Mouse (Mus musculus): ENCODE measurements around the gene Car4.

Car4 gene

DNA sequence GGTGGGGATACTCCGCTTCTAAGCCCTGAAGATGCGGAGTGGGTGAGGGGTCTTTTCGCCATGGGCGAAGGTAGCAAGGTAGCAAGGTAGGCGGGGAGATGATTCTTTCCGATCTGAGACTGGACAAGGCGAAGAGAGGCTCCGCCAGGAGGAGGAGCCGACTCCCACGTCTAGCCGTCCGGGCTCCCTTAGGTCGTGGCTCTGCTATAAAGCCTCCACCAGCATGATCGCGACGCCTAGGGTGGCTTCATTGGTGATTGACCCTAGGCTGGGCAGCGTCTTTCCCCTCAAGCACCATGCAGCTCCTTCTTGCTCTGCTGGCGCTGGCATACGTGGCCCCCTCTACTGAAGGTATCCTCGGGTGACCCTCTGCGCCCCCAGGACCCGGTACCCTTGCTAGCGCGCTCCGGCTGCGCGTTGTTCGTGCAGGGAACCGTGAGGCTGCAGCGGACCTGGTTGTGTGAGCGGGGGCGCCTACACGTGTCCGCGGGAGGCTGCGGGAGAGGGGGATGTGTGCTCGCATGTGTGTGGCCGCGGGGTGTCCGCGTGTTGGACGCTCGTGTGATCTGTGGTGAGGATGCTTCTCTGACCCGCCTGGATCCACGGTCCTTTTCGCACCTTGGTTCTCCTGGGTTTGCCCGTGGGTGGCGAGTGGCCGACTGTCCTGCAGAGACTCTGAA lies at the start of gene Car4:
Gene Car4, plus strand, starts transcription at position 196 of the 680 bp plus-strand sequence.
- peak; percentile 71 for DNase-seq (ENCODE audit: low spot score)

DNA sequence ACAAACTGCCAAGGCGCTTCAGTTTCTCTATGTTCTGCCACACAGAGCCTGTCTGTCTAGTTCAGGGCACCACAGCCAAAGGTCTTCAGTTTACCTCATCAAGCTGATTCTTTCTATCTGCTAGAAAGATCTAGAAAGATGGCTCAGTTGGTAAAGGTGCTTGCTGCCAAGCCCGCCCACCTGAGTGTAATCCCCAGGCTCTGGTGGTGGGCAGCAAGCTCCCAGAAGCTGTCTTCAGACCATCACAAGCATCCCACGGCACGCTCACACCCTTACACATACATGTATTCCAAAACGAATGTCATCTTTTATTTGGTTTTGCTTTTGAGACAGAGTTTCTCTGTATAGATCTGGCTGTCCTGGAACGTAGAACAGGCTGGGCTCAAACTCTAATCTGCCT lies 49.1 kb upstream of the Car4 start:
- DNase-seq (ENCODE audit: low spot score) = no peak

DNA sequence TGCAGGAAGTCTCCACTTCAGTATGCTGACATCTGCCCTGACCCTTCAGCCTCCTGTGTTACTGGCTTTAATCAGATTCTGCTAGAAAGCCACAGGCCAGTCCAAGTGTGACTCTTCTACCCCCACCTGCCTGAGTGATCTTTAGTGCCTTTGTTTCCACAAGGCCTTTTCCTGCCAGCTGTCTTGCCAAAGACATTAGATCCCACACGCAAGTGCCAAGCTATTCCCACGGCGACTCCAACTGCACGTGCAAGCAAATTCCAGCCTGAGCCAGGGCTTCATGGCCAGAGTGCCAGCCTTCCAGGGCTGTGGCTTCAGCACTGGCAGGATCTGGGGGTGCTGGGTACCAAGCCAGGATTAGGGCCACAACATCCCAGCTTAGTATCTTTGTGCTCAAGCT lies 47.2 kb upstream of the Car4 start:
- no peak for DNase-seq (ENCODE audit: low spot score)

DNA sequence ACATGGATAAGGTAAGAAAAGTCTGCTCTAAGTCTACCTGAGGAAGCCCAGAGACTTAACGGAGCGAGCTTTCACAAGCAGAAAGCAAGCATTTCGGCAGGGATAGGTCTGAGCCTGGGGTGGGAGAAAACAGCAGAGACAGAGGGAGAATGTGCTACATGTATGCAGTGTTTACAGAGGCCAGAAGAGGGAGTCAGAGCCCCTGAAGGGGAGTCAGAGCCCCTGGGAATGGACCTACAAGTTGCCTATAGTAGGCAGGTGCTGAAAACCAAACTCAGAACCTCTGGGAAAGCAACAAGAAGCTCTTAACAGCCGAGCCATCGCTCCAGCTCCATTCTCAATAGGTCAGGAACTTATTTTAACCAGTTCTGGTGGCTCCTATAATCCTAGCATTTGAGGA lies 42.9 kb upstream of the Car4 start:
- no peak for DNase-seq (ENCODE audit: low spot score)

DNA sequence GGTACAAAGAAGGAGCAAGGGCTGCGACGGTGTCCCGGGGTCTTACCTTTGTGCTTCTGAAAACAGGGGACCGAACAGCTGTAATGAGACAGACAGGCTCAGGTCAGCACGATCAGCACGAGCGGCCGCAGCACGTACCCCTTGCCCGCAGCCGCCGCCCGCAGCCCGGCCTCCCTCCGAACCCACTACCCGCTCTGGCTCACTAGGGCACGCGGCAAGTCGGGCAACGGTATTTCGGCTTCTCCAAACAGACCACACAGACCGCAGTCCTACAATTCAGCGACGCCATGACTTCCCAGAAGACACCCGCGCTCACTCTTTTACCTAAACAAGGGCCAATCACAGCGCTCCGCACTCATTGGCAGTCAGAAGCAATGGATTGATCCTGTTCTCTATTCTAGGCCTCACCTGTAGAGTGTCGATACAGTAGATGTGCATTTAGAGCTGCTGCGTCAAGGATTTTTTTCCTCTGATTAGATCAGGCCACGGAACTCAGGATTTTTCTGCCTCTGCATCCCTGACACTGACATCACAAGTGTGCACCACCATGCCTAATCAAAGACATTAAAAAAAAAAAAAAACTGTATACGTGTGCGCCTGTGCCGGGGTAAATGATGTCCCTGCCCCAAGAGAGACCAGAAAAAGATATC lies 41.4 kb upstream of the Car4 start, which contains the start of gene Znhit3:
Gene Znhit3, minus strand, starts transcription at position 314 of the 650 bp plus-strand sequence.
- DNase-seq (ENCODE audit: low spot score) = peak; percentile 81

DNA sequence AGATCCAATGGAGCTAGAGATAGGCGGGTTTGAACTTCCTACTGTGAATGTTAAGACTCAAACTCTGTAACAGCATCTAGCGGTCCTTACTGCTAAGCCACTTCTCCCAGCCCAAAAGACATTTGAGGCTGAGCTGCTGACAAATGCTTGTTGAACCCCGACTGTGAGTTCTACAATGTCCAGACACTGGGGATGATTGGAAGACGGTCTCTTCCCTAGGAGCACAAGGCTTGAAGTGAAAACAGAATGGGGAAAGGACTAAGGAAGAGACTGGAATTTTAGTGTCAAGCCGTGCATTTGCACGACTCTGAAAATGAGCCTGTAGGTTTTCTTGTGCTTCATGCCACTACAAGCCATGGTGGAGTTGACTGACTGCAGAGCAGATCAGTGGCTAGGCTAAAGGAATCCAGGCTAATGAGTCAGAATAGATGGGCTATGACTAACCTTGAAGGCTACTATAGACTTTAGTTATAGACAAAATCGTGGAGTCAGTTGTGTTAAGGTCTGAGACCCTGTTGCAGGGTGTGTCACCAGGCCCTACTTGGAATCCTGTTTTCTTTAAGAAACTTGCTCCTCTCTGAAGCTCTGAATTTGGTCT lies 40.8 kb upstream of the Car4 start:
- DNase-seq (ENCODE audit: low spot score) = no peak

DNA sequence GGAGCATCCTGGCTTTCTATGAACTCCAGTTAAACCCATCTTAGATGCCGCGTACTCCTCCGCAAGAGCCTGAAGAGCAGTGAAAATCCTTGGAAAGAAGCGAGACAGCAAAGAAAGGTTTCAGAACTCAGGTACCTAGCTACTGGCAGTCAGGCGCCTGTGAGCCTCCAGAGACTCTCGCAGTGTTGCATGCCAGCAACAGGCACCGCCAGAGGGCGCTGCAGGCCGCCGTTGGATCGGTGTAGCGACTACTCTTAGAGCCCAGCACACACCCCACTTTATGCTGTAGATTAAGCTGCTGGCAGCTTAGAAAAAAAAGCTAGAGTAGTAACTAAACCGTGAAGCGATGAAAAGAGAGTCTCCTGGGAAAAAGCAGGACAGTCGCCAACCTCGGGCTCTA lies 39.2 kb upstream of the Car4 start:
- DNase-seq (ENCODE audit: low spot score) = peak; percentile 77

DNA sequence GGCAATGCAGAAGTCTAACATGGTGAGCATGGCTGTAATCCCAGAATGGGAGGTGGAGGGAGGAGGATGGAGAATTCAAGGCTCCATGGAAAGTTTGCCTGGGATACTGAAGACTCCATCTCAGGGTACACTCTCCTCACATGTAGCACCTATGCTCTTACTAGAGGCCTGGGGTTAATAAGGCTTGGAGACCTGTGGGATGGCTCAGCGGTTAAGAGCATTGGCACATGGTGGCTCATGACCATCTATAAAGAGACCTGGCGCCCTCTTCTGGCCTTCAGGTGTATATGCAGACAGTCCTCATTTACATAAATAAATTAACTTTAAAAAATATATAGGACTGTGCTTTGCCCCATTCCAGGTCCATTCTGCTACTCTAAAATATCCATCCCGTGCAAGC lies 38.3 kb upstream of the Car4 start:
- DNase-seq (ENCODE audit: low spot score) = no peak

DNA sequence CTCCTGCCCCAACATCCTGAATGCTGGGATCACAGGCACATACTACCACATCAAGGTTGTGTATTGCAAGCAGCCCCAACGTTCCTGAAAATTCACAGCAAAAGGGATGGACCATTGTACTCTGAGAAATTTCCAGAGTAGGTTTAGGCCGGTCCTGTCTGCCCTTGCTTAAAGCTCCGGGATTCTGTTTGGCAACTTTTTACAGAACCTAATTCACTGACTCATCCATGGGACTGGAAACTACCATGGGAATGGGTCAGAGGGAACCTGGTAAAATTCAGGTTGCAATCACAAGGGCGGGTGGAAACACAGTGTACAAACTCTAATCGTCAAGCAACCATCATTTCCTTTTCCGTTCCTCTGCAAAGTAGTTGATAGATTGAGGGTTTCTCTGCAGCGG lies 37.6 kb upstream of the Car4 start:
- no peak for DNase-seq (ENCODE audit: low spot score)

DNA sequence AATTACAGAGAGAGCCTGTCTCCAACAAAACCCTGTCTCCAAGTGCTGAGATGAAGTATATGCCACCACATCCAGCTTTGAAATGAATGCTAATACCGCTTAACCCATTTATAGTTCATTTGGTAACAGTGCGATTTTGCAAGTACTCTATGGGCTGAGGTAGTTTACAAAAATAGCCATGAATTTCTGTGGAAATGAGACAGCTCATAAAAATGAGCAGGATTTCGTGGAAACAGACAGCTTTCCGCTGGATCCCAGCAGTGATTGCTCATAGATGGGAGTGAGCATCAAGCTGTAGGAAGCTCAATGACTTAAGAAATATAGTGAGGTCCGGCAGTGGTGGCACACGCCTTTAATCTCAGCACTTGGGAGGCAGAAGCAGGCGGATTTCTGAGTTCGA lies 36.6 kb upstream of the Car4 start:
- no peak for DNase-seq (ENCODE audit: low spot score)

DNA sequence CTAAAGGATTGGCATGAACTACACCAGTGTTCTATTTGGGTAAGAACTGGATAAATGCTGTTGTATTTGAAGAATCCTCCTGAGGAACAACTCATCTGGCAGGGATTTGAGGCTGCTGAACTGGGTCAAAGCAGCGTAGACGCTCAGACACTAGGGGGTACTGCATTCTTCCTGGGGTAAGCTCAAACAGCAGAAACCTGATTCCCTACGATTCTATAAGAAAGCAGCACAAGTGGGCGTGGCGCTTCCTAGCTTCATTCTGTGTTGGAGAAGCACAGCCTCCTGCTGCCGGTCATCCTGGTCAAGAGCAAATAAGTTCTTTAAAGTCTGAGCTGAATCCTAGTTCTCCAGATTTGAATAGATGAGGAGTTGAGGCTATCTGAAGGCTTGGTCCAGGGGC lies 25.3 kb upstream of the Car4 start:
- no peak for DNase-seq (ENCODE audit: low spot score)

DNA sequence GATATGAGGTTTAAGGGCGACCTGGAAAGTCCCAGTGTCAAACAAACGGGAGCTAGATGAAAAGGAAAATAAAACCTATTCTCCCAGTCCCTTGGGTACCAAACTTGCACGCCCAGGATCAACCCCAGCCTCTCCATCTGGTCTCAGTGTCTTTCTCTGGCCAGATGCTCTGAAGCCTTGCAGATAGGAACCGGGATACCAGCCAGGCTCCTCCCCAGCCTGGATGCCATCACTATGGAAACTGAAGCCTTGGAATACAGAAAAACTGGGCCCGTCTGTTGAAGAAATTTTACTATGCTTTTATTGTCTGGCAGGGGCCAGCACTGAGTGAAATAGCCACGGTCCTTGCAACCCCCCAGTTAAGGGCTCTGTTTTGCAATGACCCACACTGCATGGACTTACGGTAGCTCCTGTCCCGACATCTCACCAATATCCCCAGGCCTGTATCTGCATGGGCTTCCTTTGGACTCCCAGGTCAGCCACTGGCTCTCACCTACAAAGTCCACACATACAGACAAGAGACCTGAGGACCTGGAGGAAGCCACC lies 18.0 kb upstream of the Car4 start:
- DNase-seq (ENCODE audit: low spot score) = no peak

DNA sequence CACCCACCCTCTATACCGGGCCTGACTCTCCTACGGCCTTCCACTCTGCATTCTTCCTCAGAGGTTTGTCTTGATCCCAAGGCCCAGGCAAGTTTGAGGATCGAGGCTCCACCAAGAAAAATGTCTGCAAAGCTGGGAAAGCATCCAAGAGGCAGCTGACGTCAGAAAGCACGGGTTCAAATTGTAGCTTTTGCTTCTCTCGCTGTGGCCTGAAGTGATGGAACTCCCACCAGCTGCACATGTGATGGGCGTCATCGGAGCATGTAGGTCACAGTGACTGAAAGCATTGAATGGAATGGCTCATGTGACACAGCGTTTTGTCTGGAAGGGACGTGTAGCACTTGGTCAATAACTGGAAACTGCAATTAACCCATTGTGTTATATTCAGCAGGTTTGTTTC lies 17.4 kb upstream of the Car4 start:
- DNase-seq (ENCODE audit: low spot score) = no peak

DNA sequence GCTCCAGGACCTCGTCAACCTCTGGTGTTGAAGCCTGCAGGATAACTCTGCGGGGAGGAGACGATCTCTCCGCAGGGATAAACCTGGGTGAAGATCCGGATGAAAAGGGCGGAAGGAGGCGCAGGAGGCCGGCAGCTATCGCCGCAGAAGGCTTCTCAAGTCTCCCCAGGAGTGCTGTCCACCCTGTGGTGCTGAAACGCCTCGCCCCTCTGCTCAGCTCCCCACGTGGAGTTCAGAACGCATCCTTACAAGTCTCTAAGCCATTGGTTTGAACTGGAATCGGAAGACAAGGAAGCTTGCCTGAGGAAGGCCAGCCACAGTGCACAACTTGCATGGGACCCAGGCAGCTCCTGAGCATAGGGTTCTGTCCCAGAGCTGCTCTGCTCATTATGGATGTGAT lies 13.6 kb upstream of the Car4 start:
- DNase-seq (ENCODE audit: low spot score) = peak; percentile 90

DNA sequence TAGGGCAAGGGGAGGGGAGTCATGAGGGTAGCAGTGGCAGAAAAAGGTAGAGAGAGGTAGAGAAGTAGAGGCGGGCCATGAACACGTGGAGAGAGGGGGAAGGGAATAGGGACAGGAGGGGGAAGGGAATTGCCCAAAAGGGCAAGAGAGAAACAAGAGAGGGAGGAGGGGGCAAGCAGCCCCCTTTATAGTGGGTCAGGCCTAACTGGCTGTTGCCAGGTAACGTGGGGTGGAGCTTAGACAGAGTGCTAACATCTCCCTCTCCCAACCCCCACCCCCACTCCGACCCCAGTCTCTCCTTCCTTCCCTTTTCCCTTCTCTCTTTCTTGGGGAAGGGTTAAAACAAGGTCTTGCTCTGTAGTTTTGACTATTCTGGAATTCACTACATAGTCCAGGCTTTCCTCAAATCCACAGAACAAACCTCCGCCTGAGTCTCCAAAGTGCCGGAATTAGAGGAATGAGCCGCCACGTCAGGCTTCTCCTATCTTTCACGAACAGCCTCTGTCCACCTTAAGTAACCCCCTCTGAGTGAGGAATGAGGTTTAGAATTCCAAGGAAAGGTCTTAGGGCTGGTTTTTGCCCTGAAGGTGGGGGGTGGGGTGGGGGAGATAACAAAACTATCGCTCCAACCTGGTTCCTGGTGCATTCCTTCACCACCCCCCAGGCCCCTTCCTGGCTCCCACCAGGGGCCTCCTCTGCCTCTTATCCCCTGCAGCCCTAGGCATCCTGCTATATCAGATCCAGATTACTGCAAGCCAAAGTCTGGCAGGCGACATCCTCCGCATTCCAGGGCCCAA lies 12.7 kb upstream of the Car4 start:
- peak; percentile 85 for DNase-seq (ENCODE audit: low spot score)

DNA sequence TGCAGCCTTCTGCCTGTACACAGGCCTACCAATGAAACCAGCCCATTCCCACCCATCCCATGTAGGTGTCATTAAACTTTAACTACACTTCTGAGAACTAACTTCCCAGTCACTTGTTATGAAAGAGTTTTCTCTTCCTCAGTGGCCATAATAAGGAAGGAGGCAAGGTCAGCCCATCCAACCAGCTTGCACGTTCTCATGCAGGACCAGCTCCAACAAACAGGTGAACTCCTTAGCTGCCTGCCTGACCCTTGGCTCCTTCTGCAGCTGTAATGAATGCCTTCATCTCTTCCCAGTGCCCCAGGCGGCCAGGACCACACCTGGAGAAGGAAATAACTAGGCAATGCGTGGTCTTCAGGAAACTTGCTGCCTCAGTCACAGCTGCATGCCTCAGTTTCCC lies 11.7 kb upstream of the Car4 start:
- peak; percentile 73 for DNase-seq (ENCODE audit: low spot score)

DNA sequence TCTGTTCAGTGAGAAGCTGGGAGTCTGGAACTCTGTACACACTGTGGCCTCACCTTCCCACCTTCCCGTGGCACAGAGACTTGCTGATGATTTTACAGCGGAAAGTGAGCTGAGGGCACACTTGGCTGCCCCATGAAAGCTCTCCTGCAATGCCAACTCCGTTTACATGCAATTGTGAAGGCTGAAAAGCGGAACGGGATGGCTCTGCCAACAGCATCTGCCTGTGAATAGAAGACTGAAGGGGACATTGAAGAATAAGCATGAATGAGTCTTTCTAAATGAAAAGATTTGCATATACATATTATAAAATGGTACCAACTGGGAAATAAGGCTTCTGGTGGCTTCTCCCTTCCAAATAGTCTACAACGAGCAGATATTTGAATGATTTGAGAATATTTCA lies 10.4 kb upstream of the Car4 start:
- no peak for DNase-seq (ENCODE audit: low spot score)

DNA sequence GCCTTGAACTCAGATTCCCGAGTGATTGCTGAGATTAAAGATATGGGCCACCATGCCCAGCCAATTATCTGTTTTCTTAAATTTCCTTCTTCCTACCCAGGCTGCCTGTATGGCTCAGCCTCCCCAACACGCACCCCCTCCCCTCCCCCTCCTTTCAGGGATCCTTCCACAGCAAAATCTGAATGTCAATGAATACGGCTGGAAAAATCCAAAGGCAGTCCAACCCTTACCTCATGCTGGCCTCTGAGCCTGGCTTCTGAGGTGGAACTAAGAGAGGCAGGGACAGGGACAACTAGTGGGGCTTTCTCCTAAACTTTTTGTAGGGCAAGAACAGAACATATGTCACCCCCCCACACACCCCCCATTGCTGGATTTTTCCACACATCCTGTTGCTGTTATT lies 9.5 kb upstream of the Car4 start:
- no peak for DNase-seq (ENCODE audit: low spot score)

DNA sequence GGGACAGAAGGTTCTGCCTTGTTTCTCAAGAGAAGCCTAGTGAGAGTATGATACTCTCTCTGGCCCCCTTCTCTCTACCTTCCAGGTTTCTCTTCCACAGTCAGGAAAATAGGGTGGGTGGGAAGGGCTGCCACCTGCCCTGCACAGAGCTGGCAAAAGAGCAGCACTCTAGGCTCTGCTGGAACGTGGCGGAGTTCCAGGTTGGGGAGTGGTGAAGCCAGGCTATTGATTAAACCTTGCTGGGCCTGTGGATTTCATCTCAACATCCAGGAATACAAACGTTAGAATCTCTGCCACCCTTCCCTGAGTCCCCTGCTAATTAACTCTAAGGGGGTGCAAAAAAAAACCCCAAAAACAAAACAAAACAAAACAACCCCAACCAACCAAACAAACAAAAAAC lies 9.1 kb upstream of the Car4 start:
- DNase-seq (ENCODE audit: low spot score) = no peak

DNA sequence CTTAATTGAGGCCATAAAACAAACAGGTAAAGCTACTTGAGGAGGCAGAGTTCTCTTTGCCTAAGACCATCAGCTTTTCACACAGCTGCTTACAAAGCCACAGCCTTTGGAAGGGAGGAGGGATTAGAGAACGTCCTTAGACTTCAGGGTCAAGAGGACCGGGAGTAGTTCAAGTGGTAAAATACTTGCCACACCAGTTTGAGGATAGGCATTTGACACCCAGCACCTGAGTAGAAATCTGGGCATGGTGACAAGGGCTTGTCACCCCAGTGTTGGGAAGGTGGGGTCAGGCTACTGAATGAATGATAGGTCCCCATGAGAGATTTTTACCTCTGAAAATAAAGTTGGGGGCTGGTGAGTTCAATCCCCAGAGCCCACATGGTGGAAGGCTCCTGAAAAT lies 5.0 kb upstream of the Car4 start:
- no peak for DNase-seq (ENCODE audit: low spot score)

DNA sequence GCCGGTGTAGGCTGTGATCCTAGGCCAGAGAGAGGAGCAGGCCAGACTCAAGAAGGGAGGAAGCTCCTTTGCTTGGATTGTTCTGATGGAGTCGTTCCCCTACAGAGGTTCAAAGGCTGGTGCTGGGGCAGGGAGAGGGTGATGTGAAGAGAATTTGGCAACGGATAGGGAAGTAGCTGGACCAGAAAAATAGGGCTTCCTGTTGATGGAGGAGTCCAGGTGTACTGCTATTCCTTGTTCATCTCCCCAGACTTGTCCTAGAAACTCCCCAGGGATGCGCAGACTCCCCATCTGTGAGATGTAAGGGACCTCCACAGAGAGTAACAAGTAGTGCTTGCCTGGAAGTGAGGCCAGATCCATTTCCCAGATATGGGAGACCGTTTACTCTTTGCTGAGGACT lies 1.2 kb upstream of the Car4 start:
- DNase-seq (ENCODE audit: low spot score) = no peak

DNA sequence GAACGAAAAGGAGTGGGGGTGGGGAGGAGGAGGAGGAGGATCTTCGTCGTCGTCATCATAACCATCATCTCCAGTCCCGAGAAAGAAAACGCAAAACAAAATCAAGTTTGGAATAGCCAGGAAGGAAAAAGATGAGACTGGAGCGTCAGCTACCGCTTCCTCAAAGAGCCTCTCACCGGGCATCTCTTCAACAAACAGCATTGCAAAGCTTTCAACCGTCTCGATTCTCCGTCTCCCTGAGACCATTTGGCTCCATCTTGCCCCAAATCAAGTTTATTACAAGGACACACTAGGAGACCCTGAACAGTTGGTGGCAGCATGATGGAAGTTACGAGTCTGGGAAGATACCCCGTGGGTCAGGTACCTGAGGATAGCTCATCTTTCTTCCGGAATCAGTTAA lies 415 bp upstream of the Car4 start:
- no peak for DNase-seq (ENCODE audit: low spot score)

DNA sequence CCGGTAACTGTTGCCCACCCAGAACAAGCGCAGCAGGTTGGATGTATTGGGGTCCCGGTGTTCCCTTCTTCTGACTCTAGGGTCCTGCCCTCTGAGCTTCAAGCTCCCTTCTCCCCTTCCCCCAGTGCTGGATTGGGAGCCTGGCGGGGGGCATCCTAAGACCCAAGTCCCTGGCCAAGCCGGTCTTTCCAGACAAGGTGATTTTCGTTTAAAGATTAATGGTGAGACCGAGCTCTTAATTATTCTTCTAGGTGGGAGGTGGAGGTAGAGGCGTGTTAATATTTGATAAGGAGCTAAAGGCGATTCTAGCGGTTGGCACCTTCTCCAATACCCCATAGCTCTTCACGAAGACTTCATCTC lies 665 bp downstream of the Car4 start:
- no peak for DNase-seq (ENCODE audit: low spot score)
